Mouse (Mus musculus) urinary bladder, postnatal 14 days (tissue): ENCODE results near the gene Flnc.
A peak's percentile ranks its signal among the peaks of the same experiment; 100 is the strongest.

Source experiments
- DNase-seq: peaks from one replicate; pipeline ENCODE4 v3.0.0; 2021; ENCODE audit warnings: low spot score

Flnc gene

GRCm38 (mm10) chr6:29432156-29432555 lies 900 bp upstream of the Flnc start:
- DNase-seq, result no peak

GRCm38 (mm10) chr6:29432676-29433037 lies 399 bp upstream of the Flnc start:
- DNase-seq, result no peak

GRCm38 (mm10) chr6:29433804-29434795 lies 1.0 kb downstream of the Flnc start:
- DNase-seq, result peak; percentile 35

GRCm38 (mm10) chr6:29434911-29435691 lies 2.0 kb downstream of the Flnc start:
- DNase-seq, result peak; percentile 45

GRCm38 (mm10) chr6:29435940-29436451 lies 2.9 kb downstream of the Flnc start:
- no peak for DNase-seq

GRCm38 (mm10) chr6:29436461-29436934 lies 3.4 kb downstream of the Flnc start:
- peak; percentile 56 for DNase-seq

GRCm38 (mm10) chr6:29439251-29439650 lies 6.2 kb downstream of the Flnc start:
- peak; percentile 18 for DNase-seq

GRCm38 (mm10) chr6:29439789-29440188 lies 6.7 kb downstream of the Flnc start:
- DNase-seq, result no peak

- DNase-seq, result peak; percentile 31
These were observed 11.7 kb downstream of the Flnc start for GRCm38 (mm10) chr6:29444773-29445172.

GRCm38 (mm10) chr6:29445354-29445753 lies 12.3 kb downstream of the Flnc start:
- DNase-seq, result no peak

GRCm38 (mm10) chr6:29449858-29450257 lies 16.8 kb downstream of the Flnc start:
- no peak for DNase-seq

GRCm38 (mm10) chr6:29450667-29451066 lies 17.6 kb downstream of the Flnc start:
- DNase-seq, result no peak

- no peak for DNase-seq
These were observed 28.4 kb downstream of the Flnc start for GRCm38 (mm10) chr6:29461502-29461901.

- no peak for DNase-seq
These were observed 30.3 kb downstream of the Flnc start for GRCm38 (mm10) chr6:29463388-29463787.

GRCm38 (mm10) chr6:29467583-29468354 lies 34.7 kb downstream of the Flnc start, which contains the start of gene Atp6v1f:
Gene Atp6v1f (plus strand): TSS chr6:29467718.
- peak; percentile 94 for DNase-seq

- DNase-seq, result no peak
These were observed 35.8 kb downstream of the Flnc start for GRCm38 (mm10) chr6:29468851-29469250.

- no peak for DNase-seq
These were observed 38.1 kb downstream of the Flnc start, which contains the start of gene Atp6v1fnb for GRCm38 (mm10) chr6:29471137-29471536. Gene Atp6v1fnb (plus strand): TSS chr6:29471437.

GRCm38 (mm10) chr6:29473941-29474691 lies 41.1 kb downstream of the Flnc start:
- DNase-seq, result peak; percentile 74

- no peak for DNase-seq
These were observed 41.7 kb downstream of the Flnc start for GRCm38 (mm10) chr6:29474736-29475135.

- no peak for DNase-seq
These were observed 49.6 kb downstream of the Flnc start for GRCm38 (mm10) chr6:29482691-29483090.
